Mouse (Mus musculus) neural tube, embryonic 13.5 days (tissue): Measurements from ENCODE around the gene Sec62. TPM values are rescaled to one million over a fixed set of nuclear protein-coding genes. Genes with fewer than 3 reads are reported as not detected.

Experiments used
- polyA plus RNA-seq: library from polyadenylated mRNA; unstranded; fragments of >200 nt; fragmentation: Nextera tagmentation; extraction: Ambion mirVana; gene quantifications from 2 replicates; pipeline ENCODE4 v1.2.1, GENCODE M21; 2015

Gene Sec62
- polyA plus RNA-seq, 1 experiment from 2014 or later, result 90.5 TPM

Other genes starting within 250 kb of the Sec62 start
- gene Mecom, start 244.9 kb upstream of the Sec62 start, polyA plus RNA-seq, result 8.9 and 11.6 TPM in 2 replicates
- 0.32 and 0.59 TPM in 2 replicates for gene Actrt3, start 192.9 kb upstream of the Sec62 start, polyA plus RNA-seq
- gene Mynn, start 190.8 kb upstream of the Sec62 start, polyA plus RNA-seq, result 33.9 and 35.5 TPM in 2 replicates
- gene Lrriq4, start 148.4 kb upstream of the Sec62 start, polyA plus RNA-seq, result not detected in 2 replicates
- gene Lrrc34, start 145.0 kb upstream of the Sec62 start, polyA plus RNA-seq, result 0.62 and 0.78 TPM in 2 replicates
- gene Lrrc31, start 93.0 kb upstream of the Sec62 start, polyA plus RNA-seq, result not detected in 2 replicates
- gene Samd7, start 46.6 kb upstream of the Sec62 start, polyA plus RNA-seq, result not detected in 2 replicates
- gene Gpr160, start 63.1 kb downstream of the Sec62 start, polyA plus RNA-seq, result 1.7 and 2.2 TPM in 2 replicates
- gene Phc3, start 176.5 kb downstream of the Sec62 start, polyA plus RNA-seq, result 7.1 and 8.3 TPM in 2 replicates
- 24.9 and 28.1 TPM in 2 replicates for gene Prkci, start 202.9 kb downstream of the Sec62 start, polyA plus RNA-seq